13 mouse cellular contexts compared by ENCODE assay signal in the genomic region with DNA sequence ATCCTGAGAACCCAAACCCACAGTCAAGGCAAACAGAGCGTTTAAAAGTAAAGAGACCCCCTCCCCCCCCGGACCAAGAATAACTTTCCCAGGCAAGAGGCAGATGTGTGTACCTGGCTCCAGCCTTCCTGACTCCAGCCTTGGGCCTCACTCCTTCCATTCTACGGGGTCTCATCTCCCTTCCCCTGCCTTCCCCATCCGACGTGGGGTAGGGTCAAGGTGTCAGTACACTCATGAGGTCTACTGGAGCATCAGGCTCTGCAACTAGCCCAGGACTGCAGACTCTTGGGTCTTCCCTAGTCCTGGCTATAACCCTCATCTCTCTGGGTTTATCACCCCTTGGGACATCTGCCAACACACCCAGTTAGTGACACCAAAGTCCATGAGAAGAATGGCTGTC. TPM values are rescaled to one million over a fixed set of nuclear protein-coding genes. Genes with fewer than 3 reads are reported as not detected.
DNase-seq lines count a peak whose midpoint lies in the region; ATAC-seq and TF ChIP-seq lines count a peak whose summit lies in the region.
"Had no signal": no experiment of that assay in that cellular context is flagged by ENCODE, and none has a peak within 500 bp of the region (broad histone marks: within the 10 kb centered on the region; RNA-seq: fewer than 3 reads in every experiment).

No protein-coding gene starts in this region.

- TF ChIP-seq CTCF in heart, postnatal 0 days (IDR thresholded peaks at IDR 0.05; ENCODE audit: low read depth), result no peak

- no peaks in the 10 kb centered on the region for H3K9me3 ChIP-seq in heart, postnatal 0 days (replicated peaks; ENCODE audit: control insufficient read depth, low read length)
- no peaks in the 10 kb centered on the region for H3K9me3 ChIP-seq in midbrain, embryonic 15.5 days
- no peaks in the 10 kb centered on the region for H3K9me3 ChIP-seq in midbrain, embryonic 10.5 days (replicated peaks)
- H3K9me3 ChIP-seq: limb, embryonic 15.5 days had no signal

- no peaks in the 10 kb centered on the region for H3K27me3 ChIP-seq in heart, postnatal 0 days (ENCODE audit: control insufficient read depth, insufficient read depth, low read length)
- H3K27me3 ChIP-seq in midbrain, embryonic 15.5 days (replicated peaks), result no peaks in the 10 kb centered on the region
- H3K27me3 ChIP-seq in midbrain, embryonic 10.5 days (ENCODE audit: low read depth, poor library complexity, severe bottlenecking), result no peaks in the 10 kb centered on the region
- H3K27me3 ChIP-seq: limb, embryonic 15.5 days had no signal

- H3K4me1 ChIP-seq in heart, postnatal 0 days (ENCODE audit: control insufficient read depth, insufficient read depth), result 0 out of 2 replicates have a peak, but pooled peaks cover 4% of the 10 kb centered on the region
- 0 out of 2 replicates have a peak, but pooled peaks cover 6% of the 10 kb centered on the region for H3K4me1 ChIP-seq in midbrain, embryonic 15.5 days
- H3K4me1 ChIP-seq in midbrain, embryonic 10.5 days, result peaks cover 11% of the 10 kb centered on the region

- H3K27ac ChIP-seq in heart, postnatal 0 days (ENCODE audit: low read depth), result no peak overlapping the region
- H3K27ac ChIP-seq in midbrain, embryonic 15.5 days, result no peak overlapping the region
- no peak overlapping the region for H3K27ac ChIP-seq in midbrain, embryonic 10.5 days (replicated peaks)
- H3K27ac ChIP-seq in macrophage, result peak overlapping the region; percentile 25; the same call in 1 of the 2 replicates
- H3K27ac ChIP-seq: limb, embryonic 15.5 days had no signal

- peak; percentile 29 for DNase-seq in cerebellum, adult 11-12 months
- no peak for DNase-seq in cerebellum, adult 9-10 months
- DNase-seq in heart, postnatal 0 days (ENCODE audit: low spot score), result no peak
- no peak for DNase-seq in heart, adult 9 months (ENCODE audit: low spot score in 2 of 2)
- DNase-seq in midbrain, embryonic 10.5 days (ENCODE audit: low spot score), result no peak
- DNase-seq in adrenal gland, postnatal 14 days, result no peak

- TF ChIP-seq EP300 in heart, postnatal 0 days (IDR thresholded peaks at IDR 0.05; ENCODE audit: low read depth), result no peak

- WGBS in heart, postnatal 0 days, result 68% methylated on average over 5 of the region's 5 CpGs
- 91% methylated on average over 5 of the region's 5 CpGs for WGBS in midbrain, embryonic 15.5 days
- WGBS in midbrain, embryonic 10.5 days, result 84% methylated on average over 5 of the region's 5 CpGs
- WGBS in macrophage (ENCODE audit: missing documents), result 53% methylated on average over 5 of the region's 5 CpGs

- H3K4me3 ChIP-seq in heart, postnatal 0 days (ENCODE audit: low read depth, low read length), result no peak overlapping the region
- H3K4me3 ChIP-seq in midbrain, embryonic 15.5 days, result no peak overlapping the region
- H3K4me3 ChIP-seq in midbrain, embryonic 10.5 days, result no peak overlapping the region
- peak overlapping the region; percentile 10; the same call in 1 of the 2 replicates for H3K4me3 ChIP-seq in macrophage (ENCODE audit: inconsistent target)
- H3K4me3 ChIP-seq: limb, embryonic 15.5 days had no signal

- ATAC-seq in heart, postnatal 0 days (ENCODE audit: insufficient read depth, low read depth), result no peak
- peak; percentile 28; the same call in 1 of the 2 replicates for ATAC-seq in midbrain, embryonic 15.5 days (replicated peaks)

- no peaks in the 10 kb centered on the region for H3K36me3 ChIP-seq in heart, postnatal 0 days (replicated peaks; ENCODE audit: control insufficient read depth, insufficient read depth, low read length)
- no peaks in the 10 kb centered on the region for H3K36me3 ChIP-seq in midbrain, embryonic 15.5 days (replicated peaks)
- H3K36me3 ChIP-seq in midbrain, embryonic 10.5 days, result no peaks in the 10 kb centered on the region
- no peaks in the 10 kb centered on the region for H3K36me3 ChIP-seq in macrophage (ENCODE audit: inconsistent target)
- H3K36me3 ChIP-seq: limb, embryonic 15.5 days had no signal

- H3K9ac ChIP-seq in heart, postnatal 0 days (replicated peaks; ENCODE audit: low read depth, low read length), result no peak overlapping the region
- no peak overlapping the region for H3K9ac ChIP-seq in midbrain, embryonic 15.5 days
- H3K9ac ChIP-seq: limb, embryonic 15.5 days had no signal

- H3K4me2 ChIP-seq in heart, postnatal 0 days (ENCODE audit: low read depth, low read length), result peak overlapping the region; percentile 44; the same call in 1 of the 2 replicates
- H3K4me2 ChIP-seq in midbrain, embryonic 15.5 days, result 0 out of 2 replicates have a peak overlapping the region, but pooled peaks have one; percentile 17
- H3K4me2 ChIP-seq: limb, embryonic 15.5 days had no signal

- H3K79me2 ChIP-seq in macrophage (ENCODE audit: inconsistent target), result no peaks in the 10 kb centered on the region

RNA-seq across cellular contexts. Expression of gene Ms4a10, which starts 5.7 kb away (rescaled TPM):
- not detected in 2 replicates for total RNA-seq in heart, postnatal 0 days (2014; rRNA removed; ENCODE audit: low replicate concordance)
- polyA plus RNA-seq in heart, postnatal 0 days (2015; fragmentation: Nextera tagmentation; extraction: Ambion mirVana), result 0.11 and 0.22 TPM in 2 replicates
- not detected in 2 replicates for polyA plus RNA-seq in midbrain, embryonic 15.5 days (2015; fragmentation: Nextera tagmentation; extraction: Ambion mirVana)
- not detected in 2 replicates for polyA plus RNA-seq in midbrain, embryonic 10.5 days (2016; fragmentation: Nextera tagmentation; extraction: Ambion mirVana)
- not detected for total RNA-seq in macrophage (2018; cell fraction: chromatin; rRNA removed)
- total RNA-seq in macrophage (2018; cell fraction: cytosol; rRNA removed), result not detected
- total RNA-seq in macrophage (2018; cell fraction: nucleus; rRNA removed), result not detected
- not detected in 3 replicates for polyA plus RNA-seq in macrophage (2018)
- total RNA-seq in adrenal gland, postnatal 14 days (2021), result 4.4 and 8.0 TPM in 2 replicates
- total RNA-seq: gastrocnemius, adult 18-20 months had no signal
- polyA plus RNA-seq: heart, embryonic 11.5 days had no signal

RNA-seq across cellular contexts. Expression of gene Ms4a15, which starts 12.8 kb away (rescaled TPM):
- not detected in 2 replicates for total RNA-seq in heart, postnatal 0 days (2014; rRNA removed; ENCODE audit: low replicate concordance)
- not detected in 2 replicates for polyA plus RNA-seq in heart, postnatal 0 days (2015; fragmentation: Nextera tagmentation; extraction: Ambion mirVana)
- polyA plus RNA-seq in midbrain, embryonic 15.5 days (2015; fragmentation: Nextera tagmentation; extraction: Ambion mirVana), result not detected in 2 replicates
- not detected in 2 replicates for polyA plus RNA-seq in midbrain, embryonic 10.5 days (2016; fragmentation: Nextera tagmentation; extraction: Ambion mirVana)
- not detected for total RNA-seq in macrophage (2018; cell fraction: chromatin; rRNA removed)
- total RNA-seq in macrophage (2018; cell fraction: cytosol; rRNA removed), result not detected
- total RNA-seq in macrophage (2018; cell fraction: nucleus; rRNA removed), result not detected
- polyA plus RNA-seq in macrophage (2018), result not detected in 3 replicates
- not detected in 2 replicates for total RNA-seq in adrenal gland, postnatal 14 days (2021)
- total RNA-seq: adrenal gland, postnatal 25 days; gastrocnemius, adult 18-20 months had no signal
- polyA plus RNA-seq: heart, embryonic 11.5 days; limb, embryonic 15.5 days had no signal

RNA-seq across cellular contexts. Expression of gene Ccdc86, which starts 31.1 kb away (rescaled TPM):
- total RNA-seq in heart, postnatal 0 days (2014; rRNA removed; ENCODE audit: low replicate concordance), result 8.7 and 12.1 TPM in 2 replicates
- 9.8 and 12.4 TPM in 2 replicates for polyA plus RNA-seq in heart, postnatal 0 days (2015; fragmentation: Nextera tagmentation; extraction: Ambion mirVana)
- 13.3 and 14.1 TPM in 2 replicates for polyA plus RNA-seq in midbrain, embryonic 15.5 days (2015; fragmentation: Nextera tagmentation; extraction: Ambion mirVana)
- 31.1 and 39.2 TPM in 2 replicates for polyA plus RNA-seq in midbrain, embryonic 10.5 days (2016; fragmentation: Nextera tagmentation; extraction: Ambion mirVana)
- 10 to 100 TPM in 25 of 26 experiments, 1 to 10 TPM in 1; 9.2 to 67.3 (median 31.7) TPM for total RNA-seq in macrophage (2018; cell fraction: chromatin; rRNA removed)
- 10 to 100 TPM; 16.6 to 45.7 (median 36.1) TPM for total RNA-seq in macrophage (2018; cell fraction: cytosol; rRNA removed)
- 10 to 100 TPM; 11.6 to 68.9 (median 28.8) TPM for total RNA-seq in macrophage (2018; cell fraction: nucleus; rRNA removed)
- 17.8 to 39.3 TPM (median 21.6 TPM) in 3 replicates for polyA plus RNA-seq in macrophage (2018)
- total RNA-seq in adrenal gland, postnatal 14 days (2021), result 13.6 and 14.2 TPM in 2 replicates

RNA-seq across cellular contexts. Expression of gene Ms4a18, which starts 37.6 kb away (rescaled TPM):
- total RNA-seq in heart, postnatal 0 days (2014; rRNA removed; ENCODE audit: low replicate concordance), result not detected in 2 replicates
- polyA plus RNA-seq in heart, postnatal 0 days (2015; fragmentation: Nextera tagmentation; extraction: Ambion mirVana), result not detected in 2 replicates
- not detected in 2 replicates for polyA plus RNA-seq in midbrain, embryonic 15.5 days (2015; fragmentation: Nextera tagmentation; extraction: Ambion mirVana)
- polyA plus RNA-seq in midbrain, embryonic 10.5 days (2016; fragmentation: Nextera tagmentation; extraction: Ambion mirVana), result not detected in 2 replicates
- not detected for total RNA-seq in macrophage (2018; cell fraction: chromatin; rRNA removed)
- total RNA-seq in macrophage (2018; cell fraction: cytosol; rRNA removed), result not detected
- not detected for total RNA-seq in macrophage (2018; cell fraction: nucleus; rRNA removed)
- polyA plus RNA-seq in macrophage (2018), result not detected in 3 replicates
- total RNA-seq in adrenal gland, postnatal 14 days (2021), result not detected in 2 replicates
- total RNA-seq: adrenal gland, postnatal 25 days; gastrocnemius, adult 18-20 months had no signal
- polyA plus RNA-seq: heart, embryonic 11.5 days; limb, embryonic 15.5 days had no signal

RNA-seq across cellular contexts. Expression of gene Ptgdr2, which starts 43.2 kb away (rescaled TPM):
- 0.11 and 0.39 TPM in 2 replicates for total RNA-seq in heart, postnatal 0 days (2014; rRNA removed; ENCODE audit: low replicate concordance)
- 0.04 and 0.07 TPM in 2 replicates for polyA plus RNA-seq in heart, postnatal 0 days (2015; fragmentation: Nextera tagmentation; extraction: Ambion mirVana)
- 0.06 and 0.12 TPM in 2 replicates for polyA plus RNA-seq in midbrain, embryonic 15.5 days (2015; fragmentation: Nextera tagmentation; extraction: Ambion mirVana)
- polyA plus RNA-seq in midbrain, embryonic 10.5 days (2016; fragmentation: Nextera tagmentation; extraction: Ambion mirVana), result 0.04 and 0.09 TPM in 2 replicates
- total RNA-seq in macrophage (2018; cell fraction: chromatin; rRNA removed), result not detected
- under 1 TPM in 1 of 26 experiments, not detected in 25; 0.09 TPM for total RNA-seq in macrophage (2018; cell fraction: cytosol; rRNA removed)
- total RNA-seq in macrophage (2018; cell fraction: nucleus; rRNA removed), result not detected
- polyA plus RNA-seq in macrophage (2018), result not detected in 3 replicates
- total RNA-seq in adrenal gland, postnatal 14 days (2021), result not detected in 2 replicates
- total RNA-seq: gastrocnemius, adult 18-20 months had no signal
- polyA plus RNA-seq: intestine, embryonic 14.5 days; limb, embryonic 15.5 days had no signal
